Mouse (Mus musculus): Measurements from ENCODE around the gene Nsa2.
"Not testable (repeated sequence)": the region's sequence is repeated elsewhere in the genome, so short reads cannot be mapped to it uniquely, and the experiment has no call there.

Nsa2 gene

GRCm38 (mm10) chr13:97137466-97138400 lies at the start of gene Nsa2, which contains the start of gene Gfm2:
Nsa2 (minus strand) TSS chr13:97137937.
Gfm2 (plus strand) TSS chr13:97137937.
- DNase-seq = peak; percentile 86 to 92

GRCm38 (mm10) chr13:97186346-97186745 lies 48.6 kb upstream of the Nsa2 start:
- no peak for DNase-seq

- DNase-seq = no peak
Measured at GRCm38 (mm10) chr13:97184656-97185055, 46.9 kb upstream of the Nsa2 start.

GRCm38 (mm10) chr13:97184168-97184567 lies 46.4 kb upstream of the Nsa2 start:
- no peak for DNase-seq

GRCm38 (mm10) chr13:97182821-97183220 lies 45.1 kb upstream of the Nsa2 start:
- no peak for DNase-seq

- DNase-seq = no peak
Measured at GRCm38 (mm10) chr13:97180113-97180828, 42.5 kb upstream of the Nsa2 start.

GRCm38 (mm10) chr13:97178943-97179342 lies 41.2 kb upstream of the Nsa2 start:
- DNase-seq = no peak

GRCm38 (mm10) chr13:97176731-97177130 lies 39.0 kb upstream of the Nsa2 start:
- DNase-seq = no peak

GRCm38 (mm10) chr13:97175520-97176264 lies 38.0 kb upstream of the Nsa2 start:
- DNase-seq = no peak

- peak; percentile 34 to 47 for DNase-seq
Measured at GRCm38 (mm10) chr13:97145834-97146233, 8.1 kb upstream of the Nsa2 start.

- no peak for DNase-seq
Measured at GRCm38 (mm10) chr13:97142321-97142720, 4.6 kb upstream of the Nsa2 start.

- not testable (repeated sequence) for DNase-seq
Measured at GRCm38 (mm10) chr13:97138404-97138931, 731 bp upstream of the Nsa2 start.

- not testable (repeated sequence) for DNase-seq
Measured at GRCm38 (mm10) chr13:97130413-97130812, 7.3 kb downstream of the Nsa2 start.

- DNase-seq = not testable (repeated sequence)
Measured at GRCm38 (mm10) chr13:97129654-97130053, 8.1 kb downstream of the Nsa2 start.

GRCm38 (mm10) chr13:97121341-97121740 lies 16.4 kb downstream of the Nsa2 start:
- no peak for DNase-seq

GRCm38 (mm10) chr13:97109046-97109445 lies 28.7 kb downstream of the Nsa2 start:
- no peak for DNase-seq

- not testable (repeated sequence) for DNase-seq
Measured at GRCm38 (mm10) chr13:97107721-97108120, 30.0 kb downstream of the Nsa2 start.

GRCm38 (mm10) chr13:97104996-97105395 lies 32.7 kb downstream of the Nsa2 start:
- DNase-seq = no peak

- peak; percentile 31 to 46 for DNase-seq
Measured at GRCm38 (mm10) chr13:97099187-97099852, 38.4 kb downstream of the Nsa2 start, which contains the start of gene Gm6169. Gm6169 (minus strand) TSS chr13:97099237.

GRCm38 (mm10) chr13:97095726-97096125 lies 42.0 kb downstream of the Nsa2 start:
- DNase-seq = no peak

- no peak for DNase-seq
Measured at GRCm38 (mm10) chr13:97088183-97088582, 49.6 kb downstream of the Nsa2 start.

GRCm38 (mm10) chr13:97087421-97087820 lies 50.3 kb downstream of the Nsa2 start:
- DNase-seq = no peak
